Mouse (Mus musculus): ENCODE measurements around the gene Aox4. TPM values are rescaled to one million over a fixed set of nuclear protein-coding genes. Genes with fewer than 3 reads are reported as not detected.

Gene Aox4
- polyA plus RNA-seq, 1 experiment from 2014 or later, result 0.03 TPM

DNA sequence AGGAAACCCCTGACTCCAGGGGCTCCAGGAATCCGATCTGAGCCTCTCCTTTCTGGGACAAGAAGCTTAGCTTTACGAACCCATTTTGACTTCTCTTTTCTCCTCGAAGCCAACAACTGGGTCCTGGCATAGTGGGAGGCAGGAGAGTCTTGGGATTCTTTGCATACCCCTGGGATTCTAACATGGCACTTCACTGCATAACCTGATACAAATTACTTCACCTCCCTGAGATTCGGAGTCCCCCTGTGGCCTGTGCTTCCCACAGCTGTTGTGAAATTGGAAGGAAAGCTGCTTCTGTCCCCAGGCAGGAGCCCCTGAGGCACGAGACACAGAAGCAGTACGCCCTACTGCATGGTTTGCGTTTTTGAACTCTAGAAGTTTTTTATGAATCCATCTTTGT is 68.3 kb downstream of the Aox4 start:
- no peaks in the 10 kb centered on the region for H3K36me3 ChIP-seq (ENCODE audit: insufficient read depth, low read length)
- ATAC-seq (replicated peaks; ENCODE audit: low FRiP score, low read depth), result no peak
- TF ChIP-seq CTCF (IDR thresholded peaks at IDR 0.05; ENCODE audit: low read depth), result no peak
- 46% methylated on average over 7 of the region's 7 CpGs for WGBS
- H3K4me1 ChIP-seq (replicated peaks; ENCODE audit: insufficient read depth, low read length), result no peaks in the 10 kb centered on the region
- H3K9me3 ChIP-seq (replicated peaks; ENCODE audit: low read length), result no peaks in the 10 kb centered on the region
- no peaks in the 10 kb centered on the region for H3K27me3 ChIP-seq (ENCODE audit: insufficient read depth, low read length)
- no peak overlapping the region for H3K9ac ChIP-seq (ENCODE audit: low read depth, low read length)
- no peak for DNase-seq (ENCODE audit: low spot score)
- no peak overlapping the region for H3K4me3 ChIP-seq (replicated peaks; ENCODE audit: low read depth, low read length)
- no peak overlapping the region for H3K4me2 ChIP-seq (ENCODE audit: low read length)
- no peak overlapping the region for H3K27ac ChIP-seq

GRCm38 (mm10) chr1:58280381-58280780 is 70.2 kb downstream of the Aox4 start:
- no peak for TF ChIP-seq CTCF (IDR thresholded peaks at IDR 0.05; ENCODE audit: low read depth)
- Histone ChIP-seq H3K36me3 (ENCODE audit: insufficient read depth, low read length) (no peaks in the 10 kb centered on the region), H3K27ac (no peak overlapping the region), H3K4me3 (replicated peaks; ENCODE audit: low read depth, low read length) (no peak overlapping the region), H3K27me3 (ENCODE audit: insufficient read depth, low read length) (no peaks in the 10 kb centered on the region), H3K4me1 (replicated peaks; ENCODE audit: insufficient read depth, low read length) (no peaks in the 10 kb centered on the region), H3K9me3 (replicated peaks; ENCODE audit: low read length) (no peaks in the 10 kb centered on the region), H3K9ac (ENCODE audit: low read depth, low read length) (no peak overlapping the region), H3K4me2 (ENCODE audit: low read length) (no peak overlapping the region)
- ATAC-seq (replicated peaks; ENCODE audit: low FRiP score, low read depth), result no peak
- DNase-seq (ENCODE audit: low spot score), result no peak
- 75% methylated on average over 4 of the region's 4 CpGs for WGBS

DNA sequence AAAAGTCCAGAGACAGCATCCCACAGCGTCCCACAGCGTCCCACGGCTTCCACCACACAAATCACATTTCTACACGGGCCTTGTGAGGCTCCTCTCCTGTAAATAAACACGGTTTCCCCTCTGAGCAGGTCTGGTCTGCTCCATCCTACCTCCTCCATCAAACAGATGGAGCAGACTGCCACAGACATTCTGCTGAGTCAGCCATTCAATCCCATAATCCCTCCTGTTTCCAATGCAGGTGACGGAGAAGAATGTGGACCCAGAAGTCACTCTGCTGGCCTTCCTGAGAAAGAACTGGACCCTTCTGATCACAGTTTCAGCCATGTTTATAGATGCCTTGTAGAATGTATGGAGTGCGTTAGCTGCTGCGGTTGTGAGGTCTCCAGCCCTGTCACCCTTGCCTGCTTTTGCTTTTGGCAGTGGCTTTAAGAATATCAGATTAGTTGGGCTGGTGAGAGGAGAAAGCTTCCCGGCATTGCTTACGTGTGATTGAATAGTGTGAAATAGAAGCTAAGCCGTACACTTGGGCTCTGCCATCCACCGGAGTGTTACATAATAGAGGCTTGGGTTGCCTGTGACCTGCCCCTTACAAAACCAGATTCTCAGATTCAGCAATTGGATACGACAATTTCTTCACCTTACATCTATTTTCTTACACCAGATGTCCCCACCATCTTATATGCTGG is 70.9 kb downstream of the Aox4 start:
- Histone ChIP-seq H3K36me3 (ENCODE audit: insufficient read depth, low read length) (no peaks in the 10 kb centered on the region), H3K9ac (ENCODE audit: low read depth, low read length) (no peak overlapping the region), H3K4me3 (replicated peaks; ENCODE audit: low read depth, low read length) (no peak overlapping the region), H3K4me2 (ENCODE audit: low read length) (no peak overlapping the region), H3K4me1 (replicated peaks; ENCODE audit: insufficient read depth, low read length) (no peaks in the 10 kb centered on the region), H3K9me3 (replicated peaks; ENCODE audit: low read length) (no peaks in the 10 kb centered on the region), H3K27ac (no peak overlapping the region), H3K27me3 (ENCODE audit: insufficient read depth, low read length) (no peaks in the 10 kb centered on the region)
- TF ChIP-seq CTCF (IDR thresholded peaks at IDR 0.05; ENCODE audit: low read depth), result no peak
- no peak for DNase-seq (ENCODE audit: low spot score)
- 68% methylated on average over 13 of the region's 13 CpGs for WGBS
- ATAC-seq (replicated peaks; ENCODE audit: low FRiP score, low read depth), result no peak

DNA sequence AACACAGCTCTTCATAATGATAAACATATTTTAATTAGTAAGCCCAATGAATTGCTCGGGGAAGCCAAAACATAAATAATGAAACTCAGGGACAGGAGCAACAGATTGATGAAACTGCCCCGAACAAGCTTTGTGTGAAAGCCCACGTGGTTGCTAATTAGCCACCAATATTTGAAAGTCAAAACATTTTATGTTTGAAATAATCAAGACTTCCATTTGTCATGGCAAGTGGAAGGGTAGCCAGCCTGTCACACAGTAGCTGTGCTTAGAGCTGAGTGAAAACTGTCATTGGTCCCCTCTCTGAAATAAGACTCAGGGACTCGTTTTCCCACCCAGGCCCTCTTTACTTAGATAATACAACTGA is 71.4 kb downstream of the Aox4 start:
- Histone ChIP-seq H3K9me3 (replicated peaks; ENCODE audit: low read length) (no peaks in the 10 kb centered on the region), H3K4me2 (ENCODE audit: low read length) (no peak overlapping the region), H3K36me3 (ENCODE audit: insufficient read depth, low read length) (no peaks in the 10 kb centered on the region), H3K4me1 (replicated peaks; ENCODE audit: insufficient read depth, low read length) (no peaks in the 10 kb centered on the region), H3K27me3 (ENCODE audit: insufficient read depth, low read length) (no peaks in the 10 kb centered on the region), H3K9ac (ENCODE audit: low read depth, low read length) (no peak overlapping the region), H3K4me3 (replicated peaks; ENCODE audit: low read depth, low read length) (no peak overlapping the region), H3K27ac (no peak overlapping the region)
- WGBS, result 69% methylated on average over 4 of the region's 4 CpGs
- no peak for DNase-seq (ENCODE audit: low spot score)
- TF ChIP-seq CTCF (IDR thresholded peaks at IDR 0.05; ENCODE audit: low read depth), result no peak
- no peak for ATAC-seq (replicated peaks; ENCODE audit: low FRiP score, low read depth)

DNA sequence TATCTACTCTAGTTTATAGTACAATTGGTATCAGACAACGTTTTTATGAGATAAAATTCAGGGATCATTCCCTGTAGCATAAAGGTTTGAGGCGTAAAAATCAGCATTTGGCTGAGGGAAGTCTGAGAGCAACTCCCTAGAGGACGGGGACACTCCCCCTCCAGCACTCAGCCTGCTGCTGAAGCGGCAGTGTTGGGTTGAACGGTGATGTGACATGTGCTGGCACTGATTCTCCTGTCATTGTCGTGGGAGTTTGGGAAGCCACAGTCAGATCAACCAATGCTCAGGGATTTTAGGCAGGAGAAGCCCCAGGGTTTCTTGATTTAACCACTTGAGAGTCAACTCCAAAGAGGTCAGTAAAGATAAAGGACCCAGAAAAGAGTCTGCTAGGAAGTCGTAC is 74.3 kb downstream of the Aox4 start:
- WGBS, result 28% methylated on average over 7 of the region's 7 CpGs
- no peak for ATAC-seq (replicated peaks; ENCODE audit: low FRiP score, low read depth)
- H3K4me1 ChIP-seq (replicated peaks; ENCODE audit: insufficient read depth, low read length), result no peaks in the 10 kb centered on the region

GRCm38 (mm10) chr1:58288091-58288490 is 77.9 kb downstream of the Aox4 start:
- Histone ChIP-seq H3K4me2 (ENCODE audit: low read length) (no peak overlapping the region), H3K4me1 (replicated peaks; ENCODE audit: insufficient read depth, low read length) (no peaks in the 10 kb centered on the region; the same call in 1 of the 2 replicates), H3K36me3 (ENCODE audit: insufficient read depth, low read length) (no peaks in the 10 kb centered on the region), H3K9ac (ENCODE audit: low read depth, low read length) (no peak overlapping the region), H3K27me3 (ENCODE audit: insufficient read depth, low read length) (no peaks in the 10 kb centered on the region), H3K9me3 (replicated peaks; ENCODE audit: low read length) (no peaks in the 10 kb centered on the region), H3K4me3 (replicated peaks; ENCODE audit: low read depth, low read length) (no peak overlapping the region), H3K27ac (no peak overlapping the region)
- no peak for TF ChIP-seq CTCF (IDR thresholded peaks at IDR 0.05; ENCODE audit: low read depth)
- WGBS, result 80% methylated on average over 3 of the region's 3 CpGs
- DNase-seq (ENCODE audit: low spot score), result no peak
- ATAC-seq (replicated peaks; ENCODE audit: low FRiP score, low read depth), result no peak

More for the DNA sequence above, 74.3 kb downstream of the Aox4 start:
- no peaks in the 10 kb centered on the region for H3K27me3 ChIP-seq (ENCODE audit: insufficient read depth, low read length)
- H3K36me3 ChIP-seq (ENCODE audit: insufficient read depth, low read length), result no peaks in the 10 kb centered on the region
- TF ChIP-seq CTCF (IDR thresholded peaks at IDR 0.05; ENCODE audit: low read depth), result no peak
- H3K9ac ChIP-seq (ENCODE audit: low read depth, low read length), result no peak overlapping the region
- H3K27ac ChIP-seq, result no peak overlapping the region
- no peaks in the 10 kb centered on the region for H3K9me3 ChIP-seq (replicated peaks; ENCODE audit: low read length)
- no peak overlapping the region for H3K4me2 ChIP-seq (ENCODE audit: low read length)
- H3K4me3 ChIP-seq (replicated peaks; ENCODE audit: low read depth, low read length), result no peak overlapping the region
- no peak for DNase-seq (ENCODE audit: low spot score)

Data from kidney, postnatal 0 days (tissue).